Mouse (Mus musculus): ENCODE measurements around the gene Rbm44. TPM values are rescaled to one million over a fixed set of nuclear protein-coding genes. Genes with fewer than 3 reads are reported as not detected.

The Rbm44 gene
- 0.43 and 0.78 TPM in 2 replicates for polyA plus RNA-seq (2012; rRNA removed)

DNA sequence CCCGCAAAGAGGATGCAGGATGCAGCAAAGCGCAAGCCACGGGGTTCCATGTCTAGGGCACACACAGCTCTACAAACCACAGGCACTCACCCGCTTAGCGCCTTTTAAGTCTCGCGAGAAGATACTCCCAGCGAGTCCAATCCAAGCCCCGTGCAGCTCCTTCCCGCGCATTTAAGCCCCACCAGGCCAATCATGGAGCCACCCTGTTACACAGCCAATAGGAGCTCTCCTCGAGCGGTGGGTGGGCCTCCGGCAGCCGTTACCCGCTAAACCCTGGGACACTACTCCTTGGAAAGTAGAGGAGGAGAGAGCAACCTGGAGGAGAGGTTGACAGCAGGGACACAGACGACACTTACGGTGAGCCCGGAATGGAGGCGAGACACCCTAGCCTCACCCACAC, at the start of gene Rbm44:
Gene Rbm44, plus strand, starts transcription at position 277 of the 400 bp plus-strand sequence.

DNA sequence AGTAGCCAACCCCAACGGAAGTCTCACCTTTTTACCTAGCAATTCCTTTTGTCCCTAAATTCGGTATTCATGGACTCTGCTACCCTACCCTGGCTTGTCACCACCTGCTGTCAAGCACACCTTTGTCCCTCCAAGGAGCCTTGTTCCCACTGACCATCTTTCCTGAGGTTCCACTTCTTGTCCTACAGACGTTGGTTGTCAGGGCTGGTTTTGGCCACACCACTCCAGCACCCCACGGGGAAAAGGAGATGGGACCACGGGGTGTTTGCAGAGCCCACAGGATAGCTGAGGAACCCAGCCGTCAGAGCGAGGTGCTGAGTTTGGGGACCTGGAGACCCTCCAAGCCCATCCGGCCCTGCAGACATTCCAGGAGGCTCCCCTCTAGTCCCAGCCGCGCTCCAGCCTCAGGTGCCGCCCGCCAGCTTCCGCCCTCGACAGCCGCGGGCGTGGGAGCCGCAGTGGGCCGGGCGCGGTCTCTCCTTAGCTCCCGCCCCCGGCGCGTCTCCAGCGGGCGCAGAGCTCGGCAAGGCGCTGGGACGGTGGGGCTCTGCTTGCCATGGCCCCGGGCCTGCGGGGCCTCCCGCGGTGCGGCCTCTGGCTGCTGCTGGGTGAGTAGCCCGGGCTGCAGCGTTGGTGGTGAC, 34.8 kb downstream of the Rbm44 start, which contains the start of gene Ramp1:
Gene Ramp1, plus strand, starts transcription at position 290 of the 641 bp plus-strand sequence.

Other genes with a start within 250 kb of the Rbm44 start
- 0.29 and 0.34 TPM in 2 replicates for gene Mlph, start 230.0 kb upstream of the Rbm44 start, polyA plus RNA-seq (2012; rRNA removed)
- gene Prlh, start 192.0 kb upstream of the Rbm44 start, polyA plus RNA-seq (2012; rRNA removed), result not detected in 2 replicates
- gene Rab17, start 175.4 kb upstream of the Rbm44 start, polyA plus RNA-seq (2012; rRNA removed), result 0.20 and 0.42 TPM in 2 replicates
- 26.1 and 27.1 TPM in 2 replicates for gene Lrrfip1, start 146.4 kb upstream of the Rbm44 start, polyA plus RNA-seq (2012; rRNA removed)
- 0.56 and 1.3 TPM in 2 replicates for gene Ramp1, start 34.7 kb downstream of the Rbm44 start, polyA plus RNA-seq (2012; rRNA removed)
- 61.8 and 64.3 TPM in 2 replicates for gene Ube2f, start 105.2 kb downstream of the Rbm44 start, polyA plus RNA-seq (2012; rRNA removed)
- 13.1 and 13.7 TPM in 2 replicates for gene Scly, start 153.2 kb downstream of the Rbm44 start, polyA plus RNA-seq (2012; rRNA removed)
- gene Espnl, start 177.0 kb downstream of the Rbm44 start, polyA plus RNA-seq (2012; rRNA removed), result 0.10 and 0.12 TPM in 2 replicates
- gene Klhl30, start 205.9 kb downstream of the Rbm44 start, polyA plus RNA-seq (2012; rRNA removed), result 0.54 and 1.5 TPM in 2 replicates
- 0.65 and 0.92 TPM in 2 replicates for gene Erfe, start 221.3 kb downstream of the Rbm44 start, polyA plus RNA-seq (2012; rRNA removed)

All from central nervous system, embryonic 11.5 days (tissue).